Mouse (Mus musculus): ENCODE data around the gene Ndufa8. TPM values are rescaled to one million over a fixed set of nuclear protein-coding genes. Genes with fewer than 3 reads are reported as not detected.

The Ndufa8 gene
- polyA plus RNA-seq, 2 experiments, result 103 to 221 TPM

GRCm38 (mm10) chr2:35998416-35998815, 50.8 kb downstream of the Ndufa8 start:
- Histone ChIP-seq H3K27me3 (ENCODE audit: control insufficient read depth, insufficient read depth, low read length) (no peaks in the 10 kb centered on the region), H3K27ac (replicated peaks; ENCODE audit: low read depth, low read length) (no peak overlapping the region), H3K36me3 (ENCODE audit: control insufficient read depth, insufficient read depth, low read length) (no peaks in the 10 kb centered on the region), H3K9ac (ENCODE audit: low read depth, low read length, severe bottlenecking) (no peak overlapping the region), H3K9me3 (ENCODE audit: control insufficient read depth, low read length) (no peaks in the 10 kb centered on the region), H3K4me1 (ENCODE audit: control insufficient read depth, insufficient read depth, low read length) (no peaks in the 10 kb centered on the region), H3K4me3 (replicated peaks; ENCODE audit: low read length) (no peak overlapping the region), H3K4me2 (replicated peaks; ENCODE audit: low read depth, low read length, severe bottlenecking) (no peak overlapping the region)
- ATAC-seq (ENCODE audit: low FRiP score, low read depth) (no peak), DNase-seq (ENCODE audit: low spot score) (no peak)
- WGBS, result 81% methylated on average over 5 of the region's 5 CpGs
- no peak for TF ChIP-seq POLR2A (IDR thresholded peaks at IDR 0.05; ENCODE audit: borderline replicate concordance, extremely low read depth, insufficient read depth, insufficient read length)

GRCm38 (mm10) chr2:35996753-35997152, 52.5 kb downstream of the Ndufa8 start:
- no peak for ATAC-seq (ENCODE audit: low FRiP score, low read depth)
- Histone ChIP-seq H3K9me3 (ENCODE audit: control insufficient read depth, low read length) (no peaks in the 10 kb centered on the region), H3K27ac (replicated peaks; ENCODE audit: low read depth, low read length) (no peak overlapping the region), H3K4me3 (replicated peaks; ENCODE audit: low read length) (no peak overlapping the region), H3K9ac (ENCODE audit: low read depth, low read length, severe bottlenecking) (no peak overlapping the region), H3K4me1 (ENCODE audit: control insufficient read depth, insufficient read depth, low read length) (no peaks in the 10 kb centered on the region), H3K4me2 (replicated peaks; ENCODE audit: low read depth, low read length, severe bottlenecking) (no peak overlapping the region), H3K36me3 (ENCODE audit: control insufficient read depth, insufficient read depth, low read length) (no peaks in the 10 kb centered on the region), H3K27me3 (ENCODE audit: control insufficient read depth, insufficient read depth, low read length) (no peaks in the 10 kb centered on the region)
- 71% methylated on average over 2 of the region's 2 CpGs for WGBS
- DNase-seq (ENCODE audit: low spot score), result no peak
- TF ChIP-seq POLR2A (IDR thresholded peaks at IDR 0.05; ENCODE audit: borderline replicate concordance, extremely low read depth, insufficient read depth, insufficient read length), result no peak

- no peak overlapping the region for H3K9ac ChIP-seq (ENCODE audit: low read depth, low read length, severe bottlenecking)
- ATAC-seq (ENCODE audit: low FRiP score, low read depth) (no peak), DNase-seq (ENCODE audit: low spot score) (no peak)
- H3K27ac ChIP-seq (replicated peaks; ENCODE audit: low read depth, low read length), result no peak overlapping the region
- WGBS, result 73% methylated on average over 6 of the region's 6 CpGs
- no peaks in the 10 kb centered on the region for H3K9me3 ChIP-seq (ENCODE audit: control insufficient read depth, low read length)
- no peaks in the 10 kb centered on the region for H3K4me1 ChIP-seq (ENCODE audit: control insufficient read depth, insufficient read depth, low read length)
- no peak overlapping the region for H3K4me2 ChIP-seq (replicated peaks; ENCODE audit: low read depth, low read length, severe bottlenecking)
- no peaks in the 10 kb centered on the region for H3K27me3 ChIP-seq (ENCODE audit: control insufficient read depth, insufficient read depth, low read length)
- H3K4me3 ChIP-seq (replicated peaks; ENCODE audit: low read length), result no peak overlapping the region
- no peaks in the 10 kb centered on the region for H3K36me3 ChIP-seq (ENCODE audit: control insufficient read depth, insufficient read depth, low read length)
- no peak for TF ChIP-seq POLR2A (IDR thresholded peaks at IDR 0.05; ENCODE audit: borderline replicate concordance, extremely low read depth, insufficient read depth, insufficient read length)
Measured at GRCm38 (mm10) chr2:35994303-35994702, 54.9 kb downstream of the Ndufa8 start.

- no peak for TF ChIP-seq POLR2A (IDR thresholded peaks at IDR 0.05; ENCODE audit: borderline replicate concordance, extremely low read depth, insufficient read depth, insufficient read length)
- no peaks in the 10 kb centered on the region for H3K4me1 ChIP-seq (ENCODE audit: control insufficient read depth, insufficient read depth, low read length)
- ATAC-seq (ENCODE audit: low FRiP score, low read depth) (no peak), DNase-seq (ENCODE audit: low spot score) (no peak)
- H3K36me3 ChIP-seq (ENCODE audit: control insufficient read depth, insufficient read depth, low read length), result no peaks in the 10 kb centered on the region
- no peak overlapping the region for H3K4me3 ChIP-seq (replicated peaks; ENCODE audit: low read length)
- H3K4me2 ChIP-seq (replicated peaks; ENCODE audit: low read depth, low read length, severe bottlenecking), result no peak overlapping the region
- no peaks in the 10 kb centered on the region for H3K9me3 ChIP-seq (ENCODE audit: control insufficient read depth, low read length)
- no peaks in the 10 kb centered on the region for H3K27me3 ChIP-seq (ENCODE audit: control insufficient read depth, insufficient read depth, low read length)
- H3K9ac ChIP-seq (ENCODE audit: low read depth, low read length, severe bottlenecking), result no peak overlapping the region
- 86% methylated on average over 2 of the region's 2 CpGs for WGBS
- no peak overlapping the region for H3K27ac ChIP-seq (replicated peaks; ENCODE audit: low read depth, low read length)
Measured at GRCm38 (mm10) chr2:35993481-35993880, 55.7 kb downstream of the Ndufa8 start.

GRCm38 (mm10) chr2:35992259-35992658, 56.9 kb downstream of the Ndufa8 start:
- no peaks in the 10 kb centered on the region for H3K9me3 ChIP-seq (ENCODE audit: control insufficient read depth, low read length)
- H3K27ac ChIP-seq (replicated peaks; ENCODE audit: low read depth, low read length), result no peak overlapping the region
- no peak overlapping the region for H3K4me2 ChIP-seq (replicated peaks; ENCODE audit: low read depth, low read length, severe bottlenecking)
- DNase-seq (ENCODE audit: low spot score) (no peak), ATAC-seq (ENCODE audit: low FRiP score, low read depth) (no peak)
- no peak overlapping the region for H3K9ac ChIP-seq (ENCODE audit: low read depth, low read length, severe bottlenecking)
- no peaks in the 10 kb centered on the region for H3K27me3 ChIP-seq (ENCODE audit: control insufficient read depth, insufficient read depth, low read length)
- H3K4me3 ChIP-seq (replicated peaks; ENCODE audit: low read length), result no peak overlapping the region
- no peak for TF ChIP-seq POLR2A (IDR thresholded peaks at IDR 0.05; ENCODE audit: borderline replicate concordance, extremely low read depth, insufficient read depth, insufficient read length)
- H3K4me1 ChIP-seq (ENCODE audit: control insufficient read depth, insufficient read depth, low read length), result no peaks in the 10 kb centered on the region
- no peaks in the 10 kb centered on the region for H3K36me3 ChIP-seq (ENCODE audit: control insufficient read depth, insufficient read depth, low read length)
- whole genome bisulfite sequencing, result 82% methylated on average over 3 of the region's 3 CpGs

Other genes with a start within 250 kb of the Ndufa8 start
- 2.5 and 2.8 TPM in 2 replicates for gene Ttll11, start 69.5 kb downstream of the Ndufa8 start, polyA plus RNA-seq (2012; rRNA removed)
- 1.2 and 1.7 TPM in 2 replicates for gene Ttll11, start 69.5 kb downstream of the Ndufa8 start, polyA plus RNA-seq (2014; fragmentation: Nextera tagmentation; extraction: Ambion mirVana)
- 0.19 and 0.46 TPM in 2 replicates for gene Morn5, start 52 bp upstream of the Ndufa8 start, polyA plus RNA-seq (2012; rRNA removed)
- not detected in 2 replicates for gene Morn5, start 52 bp upstream of the Ndufa8 start, polyA plus RNA-seq (2014; fragmentation: Nextera tagmentation; extraction: Ambion mirVana)
- 2.0 and 2.2 TPM in 2 replicates for gene Lhx6, start 56.0 kb upstream of the Ndufa8 start, polyA plus RNA-seq (2012; rRNA removed)
- 1.2 and 1.3 TPM in 2 replicates for gene Lhx6, start 56.0 kb upstream of the Ndufa8 start, polyA plus RNA-seq (2014; fragmentation: Nextera tagmentation; extraction: Ambion mirVana)
- 21.1 and 31.0 TPM in 2 replicates for gene Mrrf, start 87.0 kb upstream of the Ndufa8 start, polyA plus RNA-seq (2012; rRNA removed)
- gene Mrrf, start 87.0 kb upstream of the Ndufa8 start, polyA plus RNA-seq (2014; fragmentation: Nextera tagmentation; extraction: Ambion mirVana), result 30.4 and 33.0 TPM in 2 replicates
- 41.8 and 46.7 TPM in 2 replicates for gene Rbm18, start 87.4 kb upstream of the Ndufa8 start, polyA plus RNA-seq (2012; rRNA removed)
- 69.7 and 77.5 TPM in 2 replicates for gene Rbm18, start 87.4 kb upstream of the Ndufa8 start, polyA plus RNA-seq (2014; fragmentation: Nextera tagmentation; extraction: Ambion mirVana)
- gene Ptgs1, start 181.0 kb upstream of the Ndufa8 start, polyA plus RNA-seq (2012; rRNA removed), result 10.7 and 11.9 TPM in 2 replicates
- 14.4 and 15.0 TPM in 2 replicates for gene Ptgs1, start 181.0 kb upstream of the Ndufa8 start, polyA plus RNA-seq (2014; fragmentation: Nextera tagmentation; extraction: Ambion mirVana)